Mouse (Mus musculus): ENCODE measurements around the gene Zfp60.

Zfp60 gene

GRCm38 (mm10) chr7:27731281-27731883, at the start of gene Zfp60:
TSS of gene Zfp60 (plus strand) at chr7:27731389.
- peak; percentile 90 for DNase-seq (ENCODE audit: low spot score)

- no peak for DNase-seq (ENCODE audit: low spot score)
Observed at GRCm38 (mm10) chr7:27683218-27683617, 48.0 kb upstream of the Zfp60 start.

GRCm38 (mm10) chr7:27685220-27685619, 46.0 kb upstream of the Zfp60 start:
- no peak for DNase-seq (ENCODE audit: low spot score)

GRCm38 (mm10) chr7:27685681-27686080, 45.5 kb upstream of the Zfp60 start:
- no peak for DNase-seq (ENCODE audit: low spot score)

- DNase-seq (ENCODE audit: low spot score), result no peak
Observed at GRCm38 (mm10) chr7:27687043-27687442, 44.1 kb upstream of the Zfp60 start.

- no peak for DNase-seq (ENCODE audit: low spot score)
Observed at GRCm38 (mm10) chr7:27687836-27688235, 43.4 kb upstream of the Zfp60 start.

- no peak for DNase-seq (ENCODE audit: low spot score)
Observed at GRCm38 (mm10) chr7:27688246-27688788, 42.9 kb upstream of the Zfp60 start.

- peak; percentile 95 for DNase-seq (ENCODE audit: low spot score)
Observed at GRCm38 (mm10) chr7:27688815-27689612, 42.2 kb upstream of the Zfp60 start, which contains the start of gene Zfp607b. TSS of gene Zfp607b (plus strand) at chr7:27689340.

GRCm38 (mm10) chr7:27691076-27691475, 40.1 kb upstream of the Zfp60 start:
- no peak for DNase-seq (ENCODE audit: low spot score)

GRCm38 (mm10) chr7:27696711-27697110, 34.5 kb upstream of the Zfp60 start:
- DNase-seq (ENCODE audit: low spot score), result no peak

- no peak for DNase-seq (ENCODE audit: low spot score)
Observed at GRCm38 (mm10) chr7:27710402-27710801, 20.8 kb upstream of the Zfp60 start.

GRCm38 (mm10) chr7:27721951-27722350, 9.2 kb upstream of the Zfp60 start:
- no peak for DNase-seq (ENCODE audit: low spot score)

- peak; percentile 18 for DNase-seq (ENCODE audit: low spot score)
Observed at GRCm38 (mm10) chr7:27725566-27726538, 5.3 kb upstream of the Zfp60 start.

GRCm38 (mm10) chr7:27727471-27727870, 3.7 kb upstream of the Zfp60 start:
- DNase-seq (ENCODE audit: low spot score), result no peak

GRCm38 (mm10) chr7:27731946-27732345, 757 bp downstream of the Zfp60 start:
- DNase-seq (ENCODE audit: low spot score), result no peak

- no peak for DNase-seq (ENCODE audit: low spot score)
Observed at GRCm38 (mm10) chr7:27732508-27732907, 1.3 kb downstream of the Zfp60 start.

- no peak for DNase-seq (ENCODE audit: low spot score)
Observed at GRCm38 (mm10) chr7:27735457-27735856, 4.3 kb downstream of the Zfp60 start.

- DNase-seq (ENCODE audit: low spot score), result no peak
Observed at GRCm38 (mm10) chr7:27756351-27757047, 25.3 kb downstream of the Zfp60 start.

GRCm38 (mm10) chr7:27757048-27757375, 25.8 kb downstream of the Zfp60 start:
- no peak for DNase-seq (ENCODE audit: low spot score)

GRCm38 (mm10) chr7:27765176-27765886, 34.1 kb downstream of the Zfp60 start:
- DNase-seq (ENCODE audit: low spot score), result no peak

- no peak for DNase-seq (ENCODE audit: low spot score)
Observed at GRCm38 (mm10) chr7:27789306-27789705, 58.1 kb downstream of the Zfp60 start.

Measured in yolk sac, embryonic 10.5 days (tissue).